Mouse (Mus musculus) brain, embryonic 14.5 days (tissue): Measurements from ENCODE around the gene Ube2a.

Experiments
- CTCF ChIP-seq: fragments of 200-500 bp; IDR thresholded peaks from 2 replicates; pipeline ENCODE4 v1.5.1; 2012; ENCODE audit warnings: inconsistent platforms, mild to moderate bottlenecking, moderate library complexity, borderline replicate concordance; ENCODE audit not compliant: insufficient read depth, insufficient read length; ENCODE audit errors: extremely low read depth
- POLR2A ChIP-seq: fragments of 200-500 bp; IDR thresholded peaks from 2 replicates; pipeline ENCODE4 v1.6.1; 2012; ENCODE audit warnings: mild to moderate bottlenecking, inconsistent platforms, borderline replicate concordance; ENCODE audit not compliant: poor library complexity, insufficient read depth, insufficient read length, severe bottlenecking; ENCODE audit errors: extremely low read depth

- TF ChIP-seq CTCF (no peak), POLR2A (no peak)
Measured at GRCm38 (mm10) chrX:36843346-36843990, 30.2 kb upstream of the Ube2a start.
